Mouse (Mus musculus): ENCODE data around the gene Rad51b. TPM values are rescaled to one million over a fixed set of nuclear protein-coding genes. Genes with fewer than 3 reads are reported as not detected.

The Rad51b gene
- polyA plus RNA-seq, 1 experiment from 2014 or later, result 7.8 TPM

- no peaks in the 10 kb centered on the region for H3K36me3 ChIP-seq (ENCODE audit: control insufficient read depth, insufficient read depth, low read length)
- no peaks in the 10 kb centered on the region for H3K9me3 ChIP-seq (replicated peaks; ENCODE audit: control insufficient read depth, low read length)
- peaks cover 7% of the 10 kb centered on the region for H3K4me1 ChIP-seq (ENCODE audit: control insufficient read depth, insufficient read depth, low read length)
- H3K9ac ChIP-seq (ENCODE audit: low read length), result no peak overlapping the region
- no peak overlapping the region for H3K4me2 ChIP-seq (ENCODE audit: low read depth, low read length)
- no peaks in the 10 kb centered on the region for H3K27me3 ChIP-seq (ENCODE audit: control insufficient read depth, insufficient read depth, low read length)
- H3K4me3 ChIP-seq (replicated peaks; ENCODE audit: low read length), result no peak overlapping the region
- no peak for ATAC-seq (ENCODE audit: insufficient read depth, low FRiP score)
- 68% methylated on average over 8 of the region's 8 CpGs for whole genome bisulfite sequencing
- peak overlapping the region; percentile 31; the same call in 1 of the 2 replicates for H3K27ac ChIP-seq (ENCODE audit: low read length)
Measured at GRCm38 (mm10) chr12:79820228-79820958, 523.3 kb downstream of the Rad51b start.

GRCm38 (mm10) chr12:79821901-79822300 lies 524.8 kb downstream of the Rad51b start:
- Histone ChIP-seq H3K36me3 (ENCODE audit: control insufficient read depth, insufficient read depth, low read length) (no peaks in the 10 kb centered on the region), H3K9ac (ENCODE audit: low read length) (no peak overlapping the region), H3K4me3 (replicated peaks; ENCODE audit: low read length) (no peak overlapping the region), H3K9me3 (replicated peaks; ENCODE audit: control insufficient read depth, low read length) (no peaks in the 10 kb centered on the region), H3K27me3 (ENCODE audit: control insufficient read depth, insufficient read depth, low read length) (no peaks in the 10 kb centered on the region), H3K4me2 (ENCODE audit: low read depth, low read length) (no peak overlapping the region), H3K27ac (ENCODE audit: low read length) (0 out of 2 replicates have a peak overlapping the region, but pooled peaks have one; percentile 14), H3K4me1 (ENCODE audit: control insufficient read depth, insufficient read depth, low read length) (peaks cover 7% of the 10 kb centered on the region)
- ATAC-seq (ENCODE audit: insufficient read depth, low FRiP score), result peak; percentile 24; the same call in 1 of the 2 replicates
- 63% methylated on average over 5 of the region's 5 CpGs for WGBS

- no peaks in the 10 kb centered on the region for H3K9me3 ChIP-seq (replicated peaks; ENCODE audit: control insufficient read depth, low read length)
- H3K36me3 ChIP-seq (ENCODE audit: control insufficient read depth, insufficient read depth, low read length), result no peaks in the 10 kb centered on the region
- no peak overlapping the region for H3K4me2 ChIP-seq (ENCODE audit: low read depth, low read length)
- H3K27me3 ChIP-seq (ENCODE audit: control insufficient read depth, insufficient read depth, low read length), result no peaks in the 10 kb centered on the region
- no peak overlapping the region for H3K27ac ChIP-seq (ENCODE audit: low read length)
- H3K4me3 ChIP-seq (replicated peaks; ENCODE audit: low read length), result no peak overlapping the region
- no peak for ATAC-seq (ENCODE audit: insufficient read depth, low FRiP score)
- H3K9ac ChIP-seq (ENCODE audit: low read length), result no peak overlapping the region
- WGBS, result 65% methylated on average over 2 of the region's 2 CpGs
- H3K4me1 ChIP-seq (ENCODE audit: control insufficient read depth, insufficient read depth, low read length), result peaks cover 10% of the 10 kb centered on the region
Measured at GRCm38 (mm10) chr12:79822401-79822800, 525.3 kb downstream of the Rad51b start.

GRCm38 (mm10) chr12:79825922-79826321 lies 528.8 kb downstream of the Rad51b start:
- Histone ChIP-seq H3K4me2 (ENCODE audit: low read depth, low read length) (no peak overlapping the region), H3K36me3 (ENCODE audit: control insufficient read depth, insufficient read depth, low read length) (no peaks in the 10 kb centered on the region), H3K9ac (ENCODE audit: low read length) (no peak overlapping the region), H3K9me3 (replicated peaks; ENCODE audit: control insufficient read depth, low read length) (no peaks in the 10 kb centered on the region), H3K4me3 (replicated peaks; ENCODE audit: low read length) (no peak overlapping the region), H3K27me3 (ENCODE audit: control insufficient read depth, insufficient read depth, low read length) (no peaks in the 10 kb centered on the region), H3K4me1 (ENCODE audit: control insufficient read depth, insufficient read depth, low read length) (peaks cover 16% of the 10 kb centered on the region), H3K27ac (ENCODE audit: low read length) (peak overlapping the region; percentile 54)
- no peak for ATAC-seq (ENCODE audit: insufficient read depth, low FRiP score)
- 40% methylated on average over 7 of the region's 7 CpGs for WGBS

GRCm38 (mm10) chr12:79827233-79827692 lies 530.2 kb downstream of the Rad51b start:
- H3K27me3 ChIP-seq (ENCODE audit: control insufficient read depth, insufficient read depth, low read length), result no peaks in the 10 kb centered on the region
- no peak overlapping the region for H3K9ac ChIP-seq (ENCODE audit: low read length)
- peak overlapping the region; percentile 6; the same call in 1 of the 2 replicates for H3K27ac ChIP-seq (ENCODE audit: low read length)
- H3K36me3 ChIP-seq (ENCODE audit: control insufficient read depth, insufficient read depth, low read length), result no peaks in the 10 kb centered on the region
- no peak overlapping the region for H3K4me3 ChIP-seq (replicated peaks; ENCODE audit: low read length)
- 53% methylated on average over 5 of the region's 5 CpGs for WGBS
- H3K4me2 ChIP-seq (ENCODE audit: low read depth, low read length), result no peak overlapping the region
- H3K4me1 ChIP-seq (ENCODE audit: control insufficient read depth, insufficient read depth, low read length), result peaks cover 12% of the 10 kb centered on the region
- ATAC-seq (ENCODE audit: insufficient read depth, low FRiP score), result no peak
- no peaks in the 10 kb centered on the region for H3K9me3 ChIP-seq (replicated peaks; ENCODE audit: control insufficient read depth, low read length)

GRCm38 (mm10) chr12:79827735-79828134 lies 530.7 kb downstream of the Rad51b start:
- Histone ChIP-seq H3K9me3 (replicated peaks; ENCODE audit: control insufficient read depth, low read length) (no peaks in the 10 kb centered on the region), H3K27ac (ENCODE audit: low read length) (peak overlapping the region; percentile 6; the same call in 1 of the 2 replicates)
- no peak for ATAC-seq (ENCODE audit: insufficient read depth, low FRiP score)

GRCm38 (mm10) chr12:79830686-79831085 lies 533.6 kb downstream of the Rad51b start:
- H3K27me3 ChIP-seq (ENCODE audit: control insufficient read depth, insufficient read depth, low read length), result no peaks in the 10 kb centered on the region
- no peaks in the 10 kb centered on the region for H3K9me3 ChIP-seq (replicated peaks; ENCODE audit: control insufficient read depth, low read length)
- no peak overlapping the region for H3K9ac ChIP-seq (ENCODE audit: low read length)
- H3K4me2 ChIP-seq (ENCODE audit: low read depth, low read length), result no peak overlapping the region
- peak overlapping the region; percentile 12; the same call in 1 of the 2 replicates for H3K27ac ChIP-seq (ENCODE audit: low read length)
- no peaks in the 10 kb centered on the region for H3K36me3 ChIP-seq (ENCODE audit: control insufficient read depth, insufficient read depth, low read length)
- H3K4me3 ChIP-seq (replicated peaks; ENCODE audit: low read length), result no peak overlapping the region
- H3K4me1 ChIP-seq (ENCODE audit: control insufficient read depth, insufficient read depth, low read length), result peaks cover 15% of the 10 kb centered on the region
- no peak for ATAC-seq (ENCODE audit: insufficient read depth, low FRiP score)
- 27% methylated on average over 1 of the region's 1 CpGs for WGBS

More at GRCm38 (mm10) chr12:79827735-79828134, 530.7 kb downstream of the Rad51b start:
- 59% methylated on average over 4 of the region's 4 CpGs for WGBS
- Histone ChIP-seq H3K27me3 (ENCODE audit: control insufficient read depth, insufficient read depth, low read length) (no peaks in the 10 kb centered on the region), H3K4me2 (ENCODE audit: low read depth, low read length) (no peak overlapping the region), H3K4me3 (replicated peaks; ENCODE audit: low read length) (no peak overlapping the region), H3K4me1 (ENCODE audit: control insufficient read depth, insufficient read depth, low read length) (peaks cover 12% of the 10 kb centered on the region), H3K36me3 (ENCODE audit: control insufficient read depth, insufficient read depth, low read length) (no peaks in the 10 kb centered on the region), H3K9ac (ENCODE audit: low read length) (no peak overlapping the region)

GRCm38 (mm10) chr12:79832611-79833010 lies 535.5 kb downstream of the Rad51b start:
- WGBS, result 88% methylated on average over 6 of the region's 6 CpGs
- Histone ChIP-seq H3K4me3 (replicated peaks; ENCODE audit: low read length) (no peak overlapping the region), H3K27ac (ENCODE audit: low read length) (no peak overlapping the region), H3K27me3 (ENCODE audit: control insufficient read depth, insufficient read depth, low read length) (no peaks in the 10 kb centered on the region), H3K4me2 (ENCODE audit: low read depth, low read length) (no peak overlapping the region), H3K9ac (ENCODE audit: low read length) (no peak overlapping the region), H3K9me3 (replicated peaks; ENCODE audit: control insufficient read depth, low read length) (no peaks in the 10 kb centered on the region), H3K36me3 (ENCODE audit: control insufficient read depth, insufficient read depth, low read length) (no peaks in the 10 kb centered on the region), H3K4me1 (ENCODE audit: control insufficient read depth, insufficient read depth, low read length) (peaks cover 10% of the 10 kb centered on the region)
- no peak for ATAC-seq (ENCODE audit: insufficient read depth, low FRiP score)

GRCm38 (mm10) chr12:79835521-79835920 lies 538.4 kb downstream of the Rad51b start:
- WGBS, result 94% methylated on average over 8 of the region's 8 CpGs
- ATAC-seq (ENCODE audit: insufficient read depth, low FRiP score), result no peak
- H3K4me1 ChIP-seq (ENCODE audit: control insufficient read depth, insufficient read depth, low read length), result peaks cover 23% of the 10 kb centered on the region

More at GRCm38 (mm10) chr12:79835521-79835920, 538.4 kb downstream of the Rad51b start:
- Histone ChIP-seq H3K4me2 (ENCODE audit: low read depth, low read length) (no peak overlapping the region), H3K4me3 (replicated peaks; ENCODE audit: low read length) (no peak overlapping the region), H3K36me3 (ENCODE audit: control insufficient read depth, insufficient read depth, low read length) (no peaks in the 10 kb centered on the region), H3K9ac (ENCODE audit: low read length) (no peak overlapping the region), H3K27me3 (ENCODE audit: control insufficient read depth, insufficient read depth, low read length) (no peaks in the 10 kb centered on the region), H3K9me3 (replicated peaks; ENCODE audit: control insufficient read depth, low read length) (no peaks in the 10 kb centered on the region), H3K27ac (ENCODE audit: low read length) (no peak overlapping the region)
